Mouse (Mus musculus) thymus, postnatal 4 days (tissue): ENCODE data around the gene Mdm2.

Source experiments
- DNase-seq: peaks from one replicate; pipeline ENCODE4 v3.0.0; 2021

The Mdm2 gene

GRCm38 (mm10) chr10:117680868-117681513, 29.6 kb downstream of the Mdm2 start:
- no peak for DNase-seq

- no peak for DNase-seq
Measured at GRCm38 (mm10) chr10:117679963-117680473, 30.5 kb downstream of the Mdm2 start.

GRCm38 (mm10) chr10:117679029-117679686, 31.4 kb downstream of the Mdm2 start:
- DNase-seq: no peak

GRCm38 (mm10) chr10:117678357-117678756, 32.2 kb downstream of the Mdm2 start:
- no peak for DNase-seq

- no peak for DNase-seq
Measured at GRCm38 (mm10) chr10:117677494-117678236, 32.9 kb downstream of the Mdm2 start.

GRCm38 (mm10) chr10:117676644-117677313, 33.8 kb downstream of the Mdm2 start:
- DNase-seq: no peak

- peak; percentile 58 for DNase-seq
Measured at GRCm38 (mm10) chr10:117676036-117676643, 34.4 kb downstream of the Mdm2 start.

GRCm38 (mm10) chr10:117675096-117676035, 35.2 kb downstream of the Mdm2 start:
- peak; percentile 80 for DNase-seq

- DNase-seq: no peak
Measured at GRCm38 (mm10) chr10:117674359-117675019, 36.1 kb downstream of the Mdm2 start.

- DNase-seq: no peak
Measured at GRCm38 (mm10) chr10:117673913-117674312, 36.6 kb downstream of the Mdm2 start.

- DNase-seq: no peak
Measured at GRCm38 (mm10) chr10:117672693-117673092, 37.9 kb downstream of the Mdm2 start.

- no peak for DNase-seq
Measured at GRCm38 (mm10) chr10:117671930-117672666, 38.5 kb downstream of the Mdm2 start.

- DNase-seq: no peak
Measured at GRCm38 (mm10) chr10:117671266-117671665, 39.3 kb downstream of the Mdm2 start.

GRCm38 (mm10) chr10:117670791-117671190, 39.8 kb downstream of the Mdm2 start:
- DNase-seq: no peak

- no peak for DNase-seq
Measured at GRCm38 (mm10) chr10:117670092-117670491, 40.5 kb downstream of the Mdm2 start.

GRCm38 (mm10) chr10:117669449-117670090, 41.0 kb downstream of the Mdm2 start:
- DNase-seq: no peak

- no peak for DNase-seq
Measured at GRCm38 (mm10) chr10:117668546-117669300, 41.8 kb downstream of the Mdm2 start.

- no peak for DNase-seq
Measured at GRCm38 (mm10) chr10:117667663-117668507, 42.7 kb downstream of the Mdm2 start.
